Mouse (Mus musculus): ENCODE measurements at regions not wholly inside any gene's neighbourhood (a gene's known extent, or its start where the extent isn't known, plus 50 kb on each side); places are given as distances from the start of the nearest gene placed in this dataset.

- TF ChIP-seq CTCF (IDR thresholded peaks at IDR 0.05) = no peak
- TF ChIP-seq POLR2A (IDR thresholded peaks at IDR 0.05; ENCODE audit: insufficient read depth, low read depth, low read length) = no peak
- TF ChIP-seq EP300 (IDR thresholded peaks at IDR 0.05; ENCODE audit: insufficient read depth, low read depth, low read length) = no peak
Measured at GRCm38 (mm10) chr4:66515815-66516214, 111.4 kb upstream of the Astn2 start.
